8 mouse cellular contexts compared by ENCODE assay signal in genomic region chr15:96696486-96697284, GRCm38 (mm10). TPM values are rescaled to one million over a fixed set of nuclear protein-coding genes. Genes with fewer than 3 reads are reported as not detected.
A peak's percentile ranks its signal among the peaks of the same experiment; 100 is the strongest.
DNase-seq lines count a peak whose midpoint lies in the region; ATAC-seq and TF ChIP-seq lines count a peak whose summit lies in the region.

No protein-coding gene starts in this region.

- 47% methylated on average over 13 of the region's 13 CpGs for WGBS in spleen, adult 2 months
- 79% methylated on average over 13 of the region's 13 CpGs for WGBS in forebrain, embryonic 12.5 days
- 60% methylated on average over 13 of the region's 13 CpGs for WGBS in limb, embryonic 13.5 days
- WGBS in stomach, embryonic 14.5 days, result 38% methylated on average over 13 of the region's 13 CpGs

- H3K27ac ChIP-seq in spleen, adult 2 months (ENCODE audit: insufficient read depth, low read length), result 0 out of 2 replicates have a peak overlapping the region, but pooled peaks have one; percentile 0
- H3K27ac ChIP-seq in forebrain, embryonic 12.5 days, result no peak overlapping the region
- no peak overlapping the region for H3K27ac ChIP-seq in limb, embryonic 13.5 days
- peak overlapping the region; percentile 27; the same call in 1 of the 2 replicates for H3K27ac ChIP-seq in stomach, embryonic 14.5 days (ENCODE audit: low read length)

- no peaks in the 10 kb centered on the region for H3K9me3 ChIP-seq in forebrain, embryonic 12.5 days
- H3K9me3 ChIP-seq in limb, embryonic 13.5 days, result no peaks in the 10 kb centered on the region
- no peaks in the 10 kb centered on the region for H3K9me3 ChIP-seq in stomach, embryonic 14.5 days (ENCODE audit: control insufficient read depth, low read depth, low read length)

- H3K36me3 ChIP-seq in spleen, adult 2 months (ENCODE audit: control insufficient read depth, insufficient read depth, low read length), result peaks cover 55% of the 10 kb centered on the region
- H3K36me3 ChIP-seq in forebrain, embryonic 12.5 days (replicated peaks), result peaks cover 65% of the 10 kb centered on the region
- peaks cover 62% of the 10 kb centered on the region for H3K36me3 ChIP-seq in limb, embryonic 13.5 days
- H3K36me3 ChIP-seq in stomach, embryonic 14.5 days (ENCODE audit: control insufficient read depth, insufficient read depth, low read length), result peaks cover 56% of the 10 kb centered on the region

- H3K4me3 ChIP-seq in spleen, adult 2 months (ENCODE audit: extremely low read depth, insufficient read depth, insufficient read length), result peak overlapping the region; percentile 2; the same call in 1 of the 2 replicates
- peak overlapping the region; percentile 92 for H3K4me3 ChIP-seq in forebrain, embryonic 12.5 days (replicated peaks)
- H3K4me3 ChIP-seq in limb, embryonic 13.5 days, result peak overlapping the region; percentile 87
- H3K4me3 ChIP-seq in stomach, embryonic 14.5 days (ENCODE audit: low read depth, low read length), result peak overlapping the region; percentile 76

- no peak for DNase-seq in spleen, adult 2 months (ENCODE audit: low read depth in 1 of 2, low spot score in 2 of 2)
- DNase-seq in spleen, postnatal 10 days (ENCODE audit: low spot score in 2 of 2), result no peak
- no peak for DNase-seq in gastrocnemius, adult 18-20 months (ENCODE audit: low spot score)
- no peak for DNase-seq in retina, embryonic 14.5 days (ENCODE audit: low spot score)
- no peak for DNase-seq in urinary bladder, postnatal 36 days (ENCODE audit: low spot score in 2 of 2)

- peak overlapping the region; percentile 99 for H3K9ac ChIP-seq in forebrain, embryonic 12.5 days
- peak overlapping the region; percentile 98 for H3K9ac ChIP-seq in limb, embryonic 13.5 days
- peak overlapping the region; percentile 97 for H3K9ac ChIP-seq in stomach, embryonic 14.5 days (replicated peaks; ENCODE audit: low read depth, low read length)

- H3K4me2 ChIP-seq in forebrain, embryonic 12.5 days, result peak overlapping the region; percentile 73
- H3K4me2 ChIP-seq in limb, embryonic 13.5 days (replicated peaks), result peak overlapping the region; percentile 85
- peak overlapping the region; percentile 90 for H3K4me2 ChIP-seq in stomach, embryonic 14.5 days (replicated peaks; ENCODE audit: low read depth, low read length)

- H3K4me1 ChIP-seq in spleen, adult 2 months (ENCODE audit: control insufficient read depth, insufficient read depth, insufficient read length), result peaks cover 4% of the 10 kb centered on the region
- peaks cover 35% of the 10 kb centered on the region for H3K4me1 ChIP-seq in forebrain, embryonic 12.5 days
- peaks cover 51% of the 10 kb centered on the region for H3K4me1 ChIP-seq in limb, embryonic 13.5 days
- H3K4me1 ChIP-seq in stomach, embryonic 14.5 days (ENCODE audit: control insufficient read depth, insufficient read depth, low read length), result peaks cover 26% of the 10 kb centered on the region

- TF ChIP-seq CTCF in spleen, adult 2 months (IDR thresholded peaks at IDR 0.05; ENCODE audit: extremely low read depth, insufficient read depth, insufficient read length, insufficient replicate concordance), result no peak

- no peaks in the 10 kb centered on the region for H3K27me3 ChIP-seq in spleen, adult 2 months (ENCODE audit: control insufficient read depth, insufficient read depth, low read length)
- 0 out of 2 replicates have a peak, but pooled peaks cover 5% of the 10 kb centered on the region for H3K27me3 ChIP-seq in forebrain, embryonic 12.5 days
- H3K27me3 ChIP-seq in limb, embryonic 13.5 days, result no peaks in the 10 kb centered on the region
- no peaks in the 10 kb centered on the region for H3K27me3 ChIP-seq in stomach, embryonic 14.5 days (ENCODE audit: control insufficient read depth, insufficient read depth, low read length)

- ATAC-seq in forebrain, embryonic 12.5 days (ENCODE audit: low FRiP score), result no peak
- no peak for ATAC-seq in limb, embryonic 13.5 days (ENCODE audit: low FRiP score, low read depth)
- no peak for ATAC-seq in stomach, embryonic 14.5 days (ENCODE audit: insufficient number of reproducible peaks, insufficient read depth, low FRiP score, low read depth)

- no peak for TF ChIP-seq POLR2A in spleen, adult 2 months (IDR thresholded peaks at IDR 0.05; ENCODE audit: low read depth, low read length)

RNA-seq across cellular contexts. Expression of gene Slc38a2, which starts 2.8 kb away (rescaled TPM):
- 25.9 and 28.5 TPM in 2 replicates for polyA plus RNA-seq in spleen, adult 2 months (2012; rRNA removed)
- polyA plus RNA-seq in forebrain, embryonic 12.5 days (2016; fragmentation: Nextera tagmentation; extraction: Ambion mirVana), result 199 TPM in 2 replicates
- polyA plus RNA-seq in limb, embryonic 13.5 days (2015; fragmentation: Nextera tagmentation; extraction: Ambion mirVana), result 157 and 165 TPM in 2 replicates
- polyA plus RNA-seq in stomach, embryonic 14.5 days (2014; fragmentation: Nextera tagmentation; extraction: Ambion mirVana), result 149 and 154 TPM in 2 replicates
- total RNA-seq in gastrocnemius, adult 18-20 months (2021), result 100 to 1,000 TPM in 1 of 2 experiments, 10 to 100 TPM in 1; 93.4 to 242 TPM

RNA-seq across cellular contexts. Expression of gene Slc38a1, which starts 54.0 kb away (rescaled TPM):
- 44.4 and 61.5 TPM in 2 replicates for polyA plus RNA-seq in spleen, adult 2 months (2012; rRNA removed)
- 148 and 166 TPM in 2 replicates for polyA plus RNA-seq in forebrain, embryonic 12.5 days (2016; fragmentation: Nextera tagmentation; extraction: Ambion mirVana)
- polyA plus RNA-seq in limb, embryonic 13.5 days (2015; fragmentation: Nextera tagmentation; extraction: Ambion mirVana), result 94.5 and 95.9 TPM in 2 replicates
- polyA plus RNA-seq in stomach, embryonic 14.5 days (2014; fragmentation: Nextera tagmentation; extraction: Ambion mirVana), result 77.5 and 82.8 TPM in 2 replicates
- total RNA-seq in gastrocnemius, adult 18-20 months (2021), result 1 to 10 TPM in 1 of 2 experiments, under 1 TPM in 1; 0.75 to 1.4 TPM

Comparison
In these comparisons a context has a peak if more than half of its experiments do, and no peak if none do; other contexts are left out.
1. H3K27ac ChIP-seq: peak in spleen, adult 2 months (single experiment) and stomach, embryonic 14.5 days (single experiment); none in forebrain, embryonic 12.5 days (single experiment) and limb, embryonic 13.5 days (single experiment).
2. H3K4me3 ChIP-seq: peak in every context shown above with its lines; median percentile 92 in forebrain, embryonic 12.5 days; 87 in limb, embryonic 13.5 days; 76 in stomach, embryonic 14.5 days; 2 in spleen, adult 2 months.
3. Peak in every context shown above with its lines, with median percentiles within 50 percentile points of each other: H3K4me2 ChIP-seq and H3K9ac ChIP-seq.